Mouse (Mus musculus) kidney, adult 9 months (tissue): Measurements from ENCODE around the gene Vps37c.

Experiments
- DNase-seq: peaks from one replicate; pipeline ENCODE4 v3.0.0; 2022

Vps37c gene

DNA sequence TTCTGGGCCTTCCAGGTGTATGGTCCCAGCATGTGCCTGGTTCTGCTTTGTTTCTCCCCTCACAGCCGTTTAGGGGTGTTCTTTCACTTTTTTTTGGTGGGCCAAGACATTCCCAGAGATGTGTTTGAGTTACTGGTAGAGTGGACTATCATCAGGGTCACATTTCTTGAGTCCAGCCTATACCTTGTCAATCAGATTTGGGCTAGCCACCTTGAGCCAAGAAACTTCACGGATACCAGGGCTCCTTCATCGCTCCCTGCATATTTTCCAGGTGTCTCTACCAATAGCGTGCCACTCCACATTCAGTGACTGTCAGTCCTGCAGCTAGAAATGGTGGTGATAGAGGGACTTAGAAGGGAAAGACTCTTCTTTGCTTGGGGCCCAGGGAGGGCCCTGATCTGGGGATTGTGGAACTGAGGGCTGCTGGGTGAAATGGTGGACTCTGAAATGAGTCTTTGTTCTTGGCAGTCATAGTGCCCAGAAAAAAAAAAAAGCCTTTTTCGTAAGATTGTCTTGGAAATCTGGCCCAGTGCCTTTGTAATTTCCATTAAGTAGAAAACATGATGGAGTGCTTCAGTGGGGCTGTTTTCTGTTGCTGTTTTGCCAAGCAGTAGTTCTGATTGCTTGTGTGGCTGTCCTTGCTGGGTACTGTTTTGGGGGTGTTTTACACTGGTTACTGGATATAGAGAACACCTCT is 1.1 kb downstream of the Vps37c start:
- DNase-seq, result peak; percentile 57

- DNase-seq, result peak; percentile 61
Measured at GRCm38 (mm10) chr19:10690336-10690735, 1.8 kb downstream of the Vps37c start.

- no peak for DNase-seq
Measured at GRCm38 (mm10) chr19:10691121-10691520, 2.6 kb downstream of the Vps37c start.

GRCm38 (mm10) chr19:10691660-10692059 is 3.1 kb downstream of the Vps37c start:
- DNase-seq, result no peak

DNA sequence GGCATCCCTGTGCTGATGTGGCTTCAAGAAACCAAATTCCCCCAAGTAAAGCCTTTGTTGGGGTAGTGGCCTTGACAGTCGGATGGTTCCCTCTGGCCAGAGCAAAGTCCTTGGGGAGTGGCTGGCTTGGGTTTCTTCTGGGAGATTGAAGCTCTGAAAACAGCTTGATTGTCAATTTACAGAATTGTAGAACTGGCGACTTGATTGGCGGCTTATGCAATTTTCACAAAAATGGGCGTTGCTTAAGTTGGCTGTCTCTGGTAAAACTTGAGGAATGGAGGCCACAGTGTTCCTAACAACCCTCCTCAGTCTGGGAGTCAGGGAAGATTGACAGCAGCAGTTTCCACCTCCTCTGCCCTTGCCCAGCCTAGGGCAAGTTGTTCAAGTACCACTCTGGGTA is 3.8 kb downstream of the Vps37c start:
- peak; percentile 79 for DNase-seq

DNA sequence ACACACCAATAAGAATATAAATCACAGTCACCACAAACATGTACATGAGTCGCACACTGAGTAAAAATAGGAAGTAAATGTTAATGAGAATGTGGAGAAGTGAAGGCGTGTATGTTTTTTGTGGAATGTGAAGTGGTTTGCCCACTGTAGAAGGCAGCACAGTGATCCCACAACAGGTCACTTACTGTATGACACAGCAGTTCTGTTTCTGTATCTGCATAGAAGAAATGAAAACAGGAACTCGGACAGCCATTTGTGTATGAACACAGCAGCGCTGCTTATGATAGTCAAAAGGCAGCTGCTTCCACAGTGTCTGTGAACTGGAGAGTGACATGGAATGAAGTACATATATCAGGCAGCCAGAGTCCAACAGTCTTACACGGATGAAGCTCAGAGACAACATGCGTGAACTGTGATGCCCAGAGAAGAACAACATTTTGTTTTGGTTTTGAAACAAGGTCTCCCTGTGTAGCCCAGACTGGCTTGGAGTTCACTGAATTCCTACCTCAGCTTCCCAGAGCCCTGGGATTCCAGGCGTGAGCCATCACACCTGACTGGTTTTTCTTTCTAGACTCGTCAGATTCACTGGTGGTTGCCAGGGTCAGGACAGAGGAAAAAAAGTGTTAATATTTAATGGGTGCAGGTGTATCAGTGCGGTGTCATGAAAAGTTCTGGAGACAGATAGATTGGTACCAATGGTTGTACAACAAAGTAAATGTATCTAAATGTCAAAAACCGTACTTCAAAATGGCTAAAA is 5.6 kb downstream of the Vps37c start:
- DNase-seq, result peak; percentile 55

DNA sequence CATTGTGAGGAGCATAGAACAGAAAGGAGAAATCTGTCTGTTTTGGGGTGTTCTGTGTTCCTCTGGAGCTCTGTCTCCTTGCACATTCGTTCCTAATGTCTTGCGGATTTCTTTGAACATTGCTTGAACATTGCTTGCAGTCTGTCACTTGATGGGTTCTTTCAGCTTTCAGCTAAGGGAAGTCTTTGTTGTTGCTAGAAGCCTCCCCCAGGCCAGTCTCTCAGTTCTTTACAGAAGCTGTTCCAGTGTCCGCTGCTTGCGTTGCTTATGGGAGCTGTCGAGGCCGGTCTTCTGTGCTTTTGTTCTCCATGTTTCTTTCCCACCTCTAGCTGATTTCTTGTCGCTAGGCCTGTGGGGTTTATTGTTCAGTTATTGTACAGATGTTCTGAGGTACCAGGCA is 7.3 kb downstream of the Vps37c start:
- no peak for DNase-seq

DNA sequence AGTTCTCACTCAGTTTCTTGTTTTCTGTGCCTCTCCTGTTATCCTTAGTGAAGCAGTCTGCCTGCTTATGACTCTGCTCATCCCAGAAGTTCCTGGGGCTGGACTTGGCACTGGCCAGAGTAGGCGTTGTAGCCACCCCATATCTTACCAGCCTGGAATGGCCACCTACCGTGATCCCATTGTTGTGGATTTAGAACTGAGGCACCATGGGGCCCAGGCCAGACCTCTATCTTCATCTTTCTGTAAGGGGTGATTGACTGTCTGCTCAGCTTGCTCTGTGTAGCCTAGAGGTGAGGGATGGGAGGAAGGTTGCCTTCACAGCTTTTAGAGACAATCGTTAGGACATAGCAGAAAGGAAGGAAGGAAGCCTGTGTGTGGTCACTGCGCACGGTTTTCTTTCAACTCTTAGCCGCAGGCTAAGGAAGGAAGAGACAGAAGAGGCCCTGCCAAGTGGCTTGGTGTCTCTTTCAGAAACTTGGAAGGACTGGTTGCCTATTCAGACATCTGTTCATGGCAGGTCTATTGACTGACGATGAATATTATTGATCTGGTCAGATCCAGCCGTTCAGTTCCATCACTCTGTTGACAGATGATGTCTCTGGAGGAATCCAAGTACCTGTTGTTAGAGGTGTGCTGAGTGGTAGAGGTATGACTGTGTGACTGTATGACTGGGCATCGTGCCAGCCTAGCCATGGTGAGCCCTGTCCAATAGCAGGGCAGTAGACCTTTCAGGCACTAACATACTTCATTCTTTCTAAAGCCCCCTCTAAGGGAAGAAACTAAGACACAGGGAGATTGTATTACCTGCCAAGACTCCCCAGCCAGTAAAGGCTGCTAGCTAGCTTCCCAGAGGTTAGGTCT is 9.8 kb downstream of the Vps37c start:
- DNase-seq, result no peak

GRCm38 (mm10) chr19:10699851-10700250 is 11.3 kb downstream of the Vps37c start:
- DNase-seq, result no peak

- no peak for DNase-seq
Measured at GRCm38 (mm10) chr19:10701013-10701726, 12.6 kb downstream of the Vps37c start.

- DNase-seq, result no peak
Measured at GRCm38 (mm10) chr19:10702125-10702524, 13.6 kb downstream of the Vps37c start.

- no peak for DNase-seq
Measured at GRCm38 (mm10) chr19:10703470-10703869, 14.9 kb downstream of the Vps37c start.

DNA sequence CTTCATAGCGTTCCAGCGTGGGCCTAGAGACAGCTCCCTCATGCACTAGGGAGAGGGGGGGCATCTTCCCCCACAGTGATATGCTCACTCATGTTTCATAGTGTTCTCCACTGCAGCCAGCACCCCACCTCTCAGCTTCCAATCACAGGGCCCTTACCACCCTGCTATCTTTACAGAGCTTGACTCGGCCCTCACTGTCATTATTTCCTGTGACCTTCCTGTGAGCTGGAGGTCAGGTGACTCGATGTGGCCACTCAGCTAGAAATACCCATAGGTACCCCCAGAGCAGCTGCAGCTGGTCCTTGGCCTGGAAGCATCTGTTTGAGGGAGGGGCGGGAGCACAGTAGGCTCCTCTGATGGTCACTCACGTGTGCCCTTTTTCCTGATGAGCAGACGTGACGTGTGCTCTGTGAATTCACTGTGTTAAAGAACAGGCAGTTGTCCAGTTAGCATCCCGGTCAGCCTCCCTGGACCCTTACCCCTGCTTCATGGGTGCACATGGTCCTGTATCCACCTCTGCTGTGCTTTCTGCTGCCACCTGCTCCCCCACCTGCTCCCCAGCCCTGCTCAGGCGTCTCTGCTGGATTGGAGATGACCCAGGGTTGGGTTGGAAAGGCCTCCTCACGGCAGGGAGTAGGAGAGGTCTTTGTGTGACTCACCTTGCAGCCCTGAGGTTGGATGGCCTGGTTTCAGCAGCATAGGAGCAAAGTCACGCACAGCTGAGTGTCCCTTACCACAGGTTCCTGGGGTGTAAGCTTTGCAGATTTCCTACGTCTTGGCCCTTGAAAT is 18.7 kb downstream of the Vps37c start:
- no peak for DNase-seq

DNA sequence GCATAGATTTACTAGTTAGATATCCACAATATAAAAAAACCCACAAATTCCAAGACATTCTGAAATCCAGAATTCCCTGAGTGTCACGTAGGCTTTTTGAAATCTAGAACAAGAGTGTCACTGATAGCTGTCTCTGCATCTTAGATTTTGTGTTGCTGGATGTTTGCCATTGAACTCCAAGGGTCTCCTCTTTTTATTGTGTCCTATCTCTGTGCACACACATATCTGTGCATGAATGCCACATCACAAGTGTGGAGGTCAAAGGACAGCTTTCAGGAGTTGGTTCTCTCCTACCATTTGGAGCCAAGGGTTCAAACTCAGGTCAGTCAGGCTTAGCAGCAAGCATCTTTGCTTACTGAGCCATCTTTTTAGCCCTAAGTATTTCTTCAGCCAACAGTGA is 19.3 kb downstream of the Vps37c start:
- DNase-seq, result no peak

DNA sequence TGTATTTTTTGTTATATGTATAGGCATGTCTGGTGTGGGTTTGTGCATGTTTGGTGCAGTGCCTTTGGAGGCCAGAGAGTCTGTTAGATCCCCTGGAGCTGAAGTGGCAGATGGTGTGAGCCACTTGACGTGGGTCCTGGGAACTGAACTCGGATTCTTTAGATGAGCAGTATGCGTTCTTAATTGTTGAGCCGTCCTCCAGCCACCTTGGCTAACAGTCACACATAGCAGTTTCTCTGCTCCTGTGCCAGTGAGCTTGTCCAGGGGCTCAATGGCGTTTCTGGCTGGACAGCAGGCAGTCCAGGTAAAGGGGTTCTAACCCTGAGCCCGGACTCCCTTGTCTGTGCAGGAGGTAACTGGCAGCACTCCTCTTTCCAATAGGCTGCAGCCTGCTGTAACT is 20.4 kb downstream of the Vps37c start:
- DNase-seq, result no peak

DNA sequence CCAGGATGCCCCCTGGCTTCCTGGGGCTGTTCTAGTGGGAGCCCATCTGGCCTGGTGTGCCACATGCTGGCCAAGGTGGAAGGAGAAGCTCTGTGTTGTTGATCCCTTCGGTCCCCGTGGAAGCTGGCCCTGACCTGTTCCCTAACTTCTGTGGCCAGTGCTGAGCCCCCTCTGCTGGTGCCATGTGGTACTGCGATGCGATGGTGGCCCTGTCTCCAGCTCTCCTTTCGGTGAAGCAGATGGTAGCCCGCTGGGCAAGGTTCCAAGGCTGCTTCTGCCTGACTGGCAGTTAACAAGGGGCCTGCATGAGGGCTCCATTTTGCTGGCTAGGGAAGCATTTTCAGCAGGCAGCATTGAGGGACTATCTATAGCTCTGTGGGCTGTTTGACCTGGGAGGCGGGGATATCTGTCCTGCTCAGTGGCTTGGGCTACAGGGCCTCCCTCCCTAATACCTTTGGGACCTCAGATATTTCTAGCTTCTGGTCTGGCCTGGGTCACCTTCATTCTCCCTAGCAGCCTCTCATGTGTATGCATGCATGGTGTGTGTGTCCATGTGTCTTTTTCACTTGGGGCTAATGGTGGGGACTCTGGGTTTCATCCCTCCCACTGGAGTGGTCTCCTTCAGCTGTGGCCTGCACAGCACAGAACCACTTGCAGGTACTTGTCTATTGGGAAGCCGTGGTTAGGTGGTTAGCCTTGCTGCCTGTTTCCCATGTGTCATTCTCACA is 21.0 kb downstream of the Vps37c start:
- DNase-seq, result peak; percentile 98

- peak; percentile 75 for DNase-seq
Measured at GRCm38 (mm10) chr19:10710088-10710511, 21.6 kb downstream of the Vps37c start.

GRCm38 (mm10) chr19:10710751-10711150 is 22.2 kb downstream of the Vps37c start:
- DNase-seq, result no peak

- no peak for DNase-seq
Measured at GRCm38 (mm10) chr19:10712194-10712593, 23.7 kb downstream of the Vps37c start.

DNA sequence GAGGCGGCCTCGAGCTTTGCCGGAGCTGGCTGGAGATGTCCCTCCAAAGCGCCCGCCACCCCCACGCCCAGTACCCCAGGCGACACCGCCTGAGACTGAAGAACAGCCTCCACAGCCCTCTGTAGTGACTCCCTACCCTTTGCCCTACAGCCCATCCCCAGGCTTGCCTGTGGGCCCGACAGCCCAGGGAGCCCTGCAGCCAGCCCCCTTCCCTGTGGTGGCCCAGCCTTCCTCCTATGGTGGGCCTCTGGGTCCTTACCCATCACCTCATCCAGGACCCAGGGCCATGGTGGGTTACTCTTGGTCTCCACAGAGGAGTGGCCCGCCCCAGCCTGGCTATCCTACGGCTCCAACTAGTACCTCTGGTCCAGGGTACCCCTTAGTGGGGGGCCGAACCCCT is 24.1 kb downstream of the Vps37c start:
- DNase-seq, result no peak

DNA sequence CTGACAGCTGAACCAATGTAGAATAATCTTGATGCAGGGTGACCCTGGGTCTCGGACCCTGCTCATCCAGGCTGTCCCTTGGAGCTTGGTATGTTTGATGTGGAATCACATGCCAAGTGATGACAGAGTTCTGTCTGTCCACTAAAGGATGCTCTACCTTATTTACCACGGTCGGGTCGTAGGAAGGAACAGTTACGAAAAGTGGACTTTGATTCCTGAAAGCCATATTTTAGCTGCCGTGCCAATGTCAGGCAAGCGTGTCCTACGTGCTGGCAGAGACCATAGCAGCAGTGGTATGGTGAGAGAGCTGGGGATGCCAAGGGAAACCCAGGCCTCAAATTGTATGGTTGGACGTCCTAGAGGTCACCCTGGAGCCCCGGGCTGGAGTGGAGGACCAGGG is 25.0 kb downstream of the Vps37c start:
- no peak for DNase-seq
